Mouse (Mus musculus): ENCODE data around the gene Slc22a14. TPM values are rescaled to one million over a fixed set of nuclear protein-coding genes. Genes with fewer than 3 reads are reported as not detected.

Slc22a14 gene
- polyA plus RNA-seq, 1 experiment: 0.40 TPM

DNA sequence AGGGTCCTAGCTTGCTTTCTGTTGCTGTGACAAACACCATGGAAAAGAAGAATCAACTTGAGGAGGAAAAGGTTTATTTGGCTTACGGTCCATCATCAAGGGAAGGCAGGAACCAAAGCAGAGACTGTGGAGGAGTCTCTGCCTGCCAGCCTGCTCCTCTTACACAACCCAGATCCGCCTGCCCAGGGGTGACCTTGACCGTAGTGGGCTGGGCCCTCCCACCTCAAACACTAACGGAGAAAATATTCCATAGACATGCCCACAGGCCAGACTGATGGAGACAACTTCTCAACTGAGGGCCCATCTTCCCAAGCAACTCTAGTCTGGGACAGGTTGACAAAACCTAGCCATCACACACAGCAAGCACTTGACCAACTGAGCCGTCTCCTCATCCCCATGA is 223.3 kb downstream of the Slc22a14 start:
- DNase-seq (ENCODE audit: low spot score): no peak

DNA sequence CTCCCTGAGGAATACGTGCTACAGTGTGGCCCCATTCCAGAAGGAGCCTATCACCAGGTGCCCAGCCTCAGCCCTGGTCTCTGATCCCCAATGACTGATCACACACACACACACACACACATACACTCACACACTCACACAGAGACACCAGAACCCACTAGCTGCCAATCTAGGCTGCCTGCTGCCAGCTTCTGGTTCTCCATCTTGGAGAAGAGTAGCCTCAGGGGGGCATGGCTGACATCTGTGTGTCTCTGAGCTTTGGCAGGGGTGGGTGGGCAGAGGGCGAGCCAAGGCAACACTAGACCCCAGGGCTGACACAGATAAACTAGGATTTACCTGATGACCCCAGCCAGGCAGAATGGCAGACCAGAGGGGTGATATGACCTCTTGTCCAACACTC is 226.5 kb downstream of the Slc22a14 start:
- DNase-seq (ENCODE audit: low spot score): no peak

DNA sequence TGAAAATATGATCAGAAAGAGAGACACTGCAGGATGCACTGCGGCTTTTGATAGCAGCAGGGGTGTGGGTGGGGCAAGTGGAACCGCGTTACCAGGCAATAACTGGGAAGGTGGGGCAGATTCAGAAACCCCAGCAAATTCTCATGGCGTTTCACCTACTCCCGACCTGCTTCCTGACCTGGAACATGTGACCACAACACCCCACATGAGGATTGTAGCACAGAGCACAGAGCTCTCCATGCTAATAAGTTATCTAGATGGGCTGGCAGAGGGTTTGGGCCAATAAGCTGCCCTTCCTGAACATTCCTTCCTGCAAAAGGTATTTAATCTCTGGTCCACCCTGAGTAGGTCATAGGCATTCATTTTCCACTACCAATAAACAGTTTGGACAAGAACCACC is 234.7 kb downstream of the Slc22a14 start:
- DNase-seq (ENCODE audit: low spot score): no peak

DNA sequence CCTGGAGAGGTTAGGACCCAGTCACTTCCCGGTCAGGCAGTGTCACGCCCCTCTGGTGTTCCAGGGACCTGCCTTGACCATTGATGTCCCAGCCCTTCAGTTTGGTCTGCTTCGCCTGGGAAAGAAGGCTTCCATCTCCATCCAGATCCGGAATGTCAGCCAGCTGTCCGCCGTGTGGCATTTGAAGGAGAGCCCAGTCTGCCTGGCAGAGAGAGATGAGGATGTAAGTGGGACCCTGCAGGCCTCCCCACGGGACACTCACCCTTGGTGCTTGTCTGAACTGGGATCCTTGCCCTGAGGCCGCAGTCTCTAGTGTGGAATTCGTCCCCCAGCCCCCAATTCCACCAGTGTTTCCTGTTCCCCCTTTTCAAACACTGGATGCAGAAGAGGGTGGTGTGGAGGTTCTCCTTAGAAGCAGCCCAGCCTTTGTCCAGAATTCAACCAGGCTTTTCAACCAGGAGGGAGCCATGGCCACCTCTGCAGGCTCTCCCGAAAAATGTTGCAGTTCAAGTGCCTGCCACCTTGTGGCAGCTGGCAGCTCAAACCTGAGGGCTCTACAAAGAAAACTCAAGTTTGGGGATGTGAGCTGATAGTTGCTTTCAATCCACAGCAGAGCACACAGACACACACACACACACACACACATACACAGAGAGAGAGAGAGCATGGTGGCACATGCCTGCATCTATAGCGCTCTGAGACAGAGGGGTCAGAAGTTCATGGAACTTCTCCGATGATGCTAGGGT is 236.7 kb downstream of the Slc22a14 start:
- DNase-seq (ENCODE audit: low spot score): no peak

DNA sequence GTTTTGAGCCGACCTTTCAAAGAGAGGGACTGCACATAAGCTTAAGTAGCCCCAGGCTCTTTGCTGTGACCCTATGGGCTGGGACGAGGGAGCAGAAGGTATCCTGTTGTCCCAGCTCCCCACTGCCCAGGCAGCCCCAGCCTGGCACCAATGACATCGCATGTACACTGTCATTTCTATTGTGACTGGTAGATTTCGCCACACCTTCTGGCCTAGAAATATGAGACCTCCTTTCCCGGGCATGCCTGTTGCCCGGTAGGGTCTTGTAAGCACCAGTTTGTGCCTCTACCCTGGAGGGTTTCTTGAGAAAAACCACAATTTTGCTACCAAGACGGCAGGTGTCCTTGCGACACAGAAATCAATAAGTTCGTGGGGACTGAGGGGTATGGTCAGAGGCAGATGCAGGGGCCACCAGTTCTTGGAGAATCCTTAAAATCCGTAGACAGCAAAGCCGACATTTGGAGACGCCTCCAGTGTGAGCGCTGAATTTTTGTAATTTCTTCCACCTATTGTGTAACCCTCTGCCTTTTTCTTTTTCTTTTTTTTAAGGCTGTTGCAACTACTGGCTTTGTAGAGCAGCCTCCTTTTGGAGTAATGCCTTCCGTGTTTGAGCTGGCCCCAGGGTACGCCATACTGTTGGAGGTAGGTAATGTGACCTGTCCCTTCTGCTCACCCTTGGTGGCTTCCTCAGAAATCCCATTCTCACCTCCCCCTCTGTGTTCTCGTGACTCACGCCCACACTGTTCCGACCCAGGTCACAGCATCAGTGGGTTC is 242.6 kb downstream of the Slc22a14 start:
- DNase-seq (ENCODE audit: low spot score): no peak

DNA sequence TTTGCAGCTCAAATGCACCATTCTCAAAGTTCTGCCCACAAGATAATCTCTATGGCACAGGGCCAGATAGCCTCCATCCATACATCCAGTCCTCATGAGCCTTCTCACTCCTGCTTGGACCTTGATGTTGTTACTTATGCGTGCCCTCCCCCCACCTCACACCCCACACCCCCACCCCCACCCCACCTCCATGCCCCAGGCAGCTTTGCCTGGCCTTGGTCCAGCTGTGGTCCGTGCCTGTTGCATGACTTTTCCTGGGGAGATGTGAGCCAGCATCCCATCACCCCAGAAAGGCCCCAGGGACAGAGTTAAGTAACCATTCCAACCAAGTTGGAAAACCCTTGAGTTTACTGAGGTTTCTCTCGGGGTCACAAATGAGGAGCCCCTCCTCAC is 245.2 kb downstream of the Slc22a14 start:
- no peak for DNase-seq (ENCODE audit: low spot score)

Other genes with a start within 250 kb of the Slc22a14 start
- 206 and 222 TPM in 2 replicates for gene Acaa1b, start 208.5 kb downstream of the Slc22a14 start, polyA plus RNA-seq (2012; rRNA removed)
- gene Gm47289, start 206.4 kb downstream of the Slc22a14 start, polyA plus RNA-seq (2012; rRNA removed): 0.03 and 0.07 TPM in 2 replicates
- gene Slc22a13, start 156.5 kb downstream of the Slc22a14 start, polyA plus RNA-seq (2012; rRNA removed): 0.04 and 0.07 TPM in 2 replicates
- 37.3 and 38.1 TPM in 2 replicates for gene Oxsr1, start 43.1 kb downstream of the Slc22a14 start, polyA plus RNA-seq (2012; rRNA removed)
- gene Acaa1a, start 25.9 kb downstream of the Slc22a14 start, polyA plus RNA-seq (2012; rRNA removed): 144 and 173 TPM in 2 replicates
- 19.4 and 22.4 TPM in 2 replicates for gene Myd88, start 24.1 kb downstream of the Slc22a14 start, polyA plus RNA-seq (2012; rRNA removed)
- gene Xylb, start 8.2 kb downstream of the Slc22a14 start, polyA plus RNA-seq (2012; rRNA removed): 1.4 and 1.6 TPM in 2 replicates
- 2.3 and 3.7 TPM in 2 replicates for gene Acvr2b, start 36.6 kb upstream of the Slc22a14 start, polyA plus RNA-seq (2012; rRNA removed)
- 4.8 and 5.7 TPM in 2 replicates for gene Exog, start 79.4 kb upstream of the Slc22a14 start, polyA plus RNA-seq (2012; rRNA removed)
- gene Scn5a, start 213.5 kb upstream of the Slc22a14 start, polyA plus RNA-seq (2012; rRNA removed): 0.23 and 0.38 TPM in 2 replicates

Measured in urinary bladder, adult 2 months (tissue).